Mouse (Mus musculus): ENCODE data around the gene Bola3.

Gene Bola3

GRCm38 (mm10) chr6:83394122-83394521, 45.2 kb downstream of the Bola3 start:
- no peak for DNase-seq (ENCODE audit: low read depth in 1 of 2, low spot score in 2 of 2)

DNA sequence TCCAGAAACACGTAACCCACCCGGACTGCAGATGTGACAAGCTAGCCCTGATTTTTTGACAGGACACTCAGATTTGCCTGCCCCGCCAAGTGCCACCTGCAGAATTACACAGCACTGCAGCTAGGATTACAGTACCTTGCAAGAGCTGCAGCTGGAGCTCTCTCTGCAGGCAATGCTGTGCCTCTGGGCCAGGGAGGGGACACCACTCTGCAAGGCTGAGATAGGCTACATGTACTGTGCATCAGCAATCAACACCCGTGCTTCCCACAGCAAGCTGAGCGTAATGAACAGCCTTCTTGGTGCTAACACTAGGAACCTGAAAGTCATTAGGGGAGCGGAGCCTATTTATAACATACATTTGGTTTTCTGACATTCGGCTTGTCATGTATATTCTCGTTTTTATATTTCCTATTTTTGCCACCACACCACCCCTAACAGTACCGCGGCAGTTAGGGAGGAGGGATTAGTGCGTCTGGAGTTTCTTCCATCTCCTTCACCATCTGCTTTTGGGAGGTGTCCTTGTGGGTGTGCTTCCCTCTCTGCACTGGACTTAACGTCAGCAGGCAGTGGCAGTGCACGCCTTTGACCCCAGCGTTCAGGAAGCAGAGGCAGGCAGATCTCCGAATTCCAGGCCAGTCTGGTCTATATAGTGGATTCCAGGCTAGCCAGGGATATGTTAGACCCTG, 46.7 kb downstream of the Bola3 start:
- no peak for DNase-seq (ENCODE audit: low read depth in 1 of 2, low spot score in 2 of 2)

- DNase-seq (ENCODE audit: low read depth in 1 of 2, low spot score in 2 of 2), result no peak
Measured at GRCm38 (mm10) chr6:83396711-83397110, 47.8 kb downstream of the Bola3 start.

DNA sequence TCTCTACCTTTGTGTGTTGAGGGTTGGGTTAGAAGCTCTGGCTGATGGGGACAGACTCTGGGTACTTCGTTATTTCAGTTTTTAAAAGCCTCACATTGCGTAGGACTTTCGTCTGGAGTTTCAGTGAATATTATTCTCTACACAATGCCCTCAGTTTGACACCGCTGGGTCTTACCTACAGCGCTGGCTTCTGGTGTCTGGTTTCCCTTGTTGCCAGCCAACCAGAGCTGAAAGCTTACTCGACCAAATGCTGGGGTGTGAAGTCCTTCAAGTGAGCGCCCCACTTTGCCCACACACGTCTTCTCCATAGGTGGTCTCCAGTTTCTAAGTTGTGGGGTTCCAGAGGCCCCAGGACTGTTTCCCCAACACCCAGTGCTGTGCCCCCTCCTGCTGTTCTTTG, 48.8 kb downstream of the Bola3 start:
- DNase-seq (ENCODE audit: low read depth in 1 of 2, low spot score in 2 of 2), result no peak

GRCm38 (mm10) chr6:83399790-83400189, 50.8 kb downstream of the Bola3 start:
- DNase-seq (ENCODE audit: low read depth in 1 of 2, low spot score in 2 of 2), result no peak

DNA sequence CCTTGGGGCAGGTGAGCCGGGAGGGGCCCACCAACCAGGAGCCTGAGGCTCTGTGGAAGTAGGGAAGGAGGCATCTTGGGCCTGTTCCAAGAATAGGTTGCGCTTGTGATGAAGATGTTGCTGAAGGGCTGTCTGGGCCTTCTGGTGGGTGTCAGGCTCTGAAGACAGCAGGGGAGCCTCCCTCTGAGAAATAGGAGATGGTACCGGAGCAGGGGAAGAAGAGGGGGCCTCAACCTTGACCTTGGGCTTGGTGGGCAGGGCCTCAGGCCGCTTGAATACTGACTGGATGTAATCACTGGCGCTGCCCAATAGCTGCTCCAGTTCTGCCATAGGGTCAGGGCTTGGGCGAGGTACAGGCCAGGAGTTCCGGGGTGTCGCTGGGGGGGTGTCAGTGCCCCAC, 54.5 kb downstream of the Bola3 start:
- no peak for DNase-seq (ENCODE audit: low read depth in 1 of 2, low spot score in 2 of 2)

- DNase-seq (ENCODE audit: low read depth in 1 of 2, low spot score in 2 of 2), result no peak
Measured at GRCm38 (mm10) chr6:83404571-83404970, 55.6 kb downstream of the Bola3 start.

- DNase-seq (ENCODE audit: low read depth in 1 of 2, low spot score in 2 of 2), result no peak
Measured at GRCm38 (mm10) chr6:83405511-83406064, 56.6 kb downstream of the Bola3 start.

DNA sequence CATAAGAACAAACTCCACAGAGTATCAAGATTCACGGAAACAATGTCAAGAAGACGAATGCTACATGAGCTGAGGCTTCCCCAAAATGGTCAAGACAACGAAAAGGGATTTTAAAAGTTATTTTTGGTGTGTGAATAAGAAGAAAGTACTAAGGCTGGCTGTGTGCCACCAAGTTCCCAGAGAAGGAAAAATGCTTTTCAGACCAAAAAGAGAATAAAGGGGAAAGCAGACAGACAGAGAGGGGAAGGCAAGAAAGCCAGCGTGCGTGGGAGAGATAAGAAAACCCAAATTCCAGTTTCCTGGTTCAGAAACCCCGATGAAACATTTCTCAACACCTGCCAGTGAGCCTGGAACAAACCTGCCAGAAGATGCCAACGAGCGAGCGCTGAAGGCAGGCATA, 59.6 kb downstream of the Bola3 start:
- DNase-seq (ENCODE audit: low read depth in 1 of 2, low spot score in 2 of 2), result no peak

Measured in monocyte, adult 2 months (primary cell).